Mouse (Mus musculus): ENCODE data around the gene Thoc5. TPM values are rescaled to one million over a fixed set of nuclear protein-coding genes. Genes with fewer than 3 reads are reported as not detected.

The Thoc5 gene
- total RNA-seq, 1 experiment from 2014 or later, result 53.6 TPM

GRCm38 (mm10) chr11:4886987-4887386 is 8.1 kb upstream of the Thoc5 start:
- ATAC-seq (replicated peaks; ENCODE audit: insufficient number of reproducible peaks, low FRiP score, low TSS enrichment, poor library complexity, severe bottlenecking), result no peak

DNA sequence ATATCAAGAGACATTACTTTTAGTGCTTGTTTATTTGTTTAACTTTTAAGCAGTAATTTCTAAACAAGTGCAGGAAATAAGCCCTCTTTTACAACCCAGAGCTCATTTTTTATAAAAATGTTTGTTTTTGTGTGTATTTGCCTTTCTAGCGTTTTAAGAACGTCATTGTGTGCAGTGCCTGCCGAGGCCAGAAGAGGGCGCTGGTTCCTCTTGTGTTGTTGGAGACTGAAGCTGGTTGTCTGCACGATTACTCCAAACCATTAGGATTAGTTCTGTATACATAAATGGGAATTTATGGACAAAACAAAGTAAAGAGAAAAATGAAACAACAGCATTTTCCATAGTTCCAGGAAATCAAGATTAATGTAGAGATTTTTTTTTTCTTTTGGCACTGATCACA is 5.3 kb downstream of the Thoc5 start:
- ATAC-seq (replicated peaks; ENCODE audit: insufficient number of reproducible peaks, low FRiP score, low TSS enrichment, poor library complexity, severe bottlenecking), result no peak

- ATAC-seq (replicated peaks; ENCODE audit: insufficient number of reproducible peaks, low FRiP score, low TSS enrichment, poor library complexity, severe bottlenecking), result no peak
Observed at GRCm38 (mm10) chr11:4901956-4902355, 6.8 kb downstream of the Thoc5 start.

DNA sequence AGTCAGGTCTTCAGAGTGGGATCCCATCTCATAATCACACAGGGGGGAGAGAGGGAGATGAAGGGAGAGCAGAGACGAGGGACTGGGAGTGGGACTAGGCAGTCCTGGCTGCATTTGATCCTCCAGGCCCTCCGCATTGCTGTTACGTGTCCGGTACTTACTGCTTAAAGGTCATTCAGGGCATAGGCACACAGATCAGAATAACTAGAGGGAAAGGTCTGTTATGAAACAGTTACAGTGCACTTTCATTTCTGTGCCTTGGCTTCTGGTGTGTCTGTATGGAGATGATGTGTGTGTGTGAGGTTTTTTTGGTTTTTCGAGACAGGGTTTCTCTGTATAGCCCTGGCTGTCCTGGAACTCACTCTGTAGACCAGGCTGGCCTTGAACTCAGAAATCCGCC is 11.1 kb downstream of the Thoc5 start:
- ATAC-seq (replicated peaks; ENCODE audit: insufficient number of reproducible peaks, low FRiP score, low TSS enrichment, poor library complexity, severe bottlenecking), result no peak

- peak; percentile 61 for ATAC-seq (replicated peaks; ENCODE audit: insufficient number of reproducible peaks, low FRiP score, low TSS enrichment, poor library complexity, severe bottlenecking)
Observed at GRCm38 (mm10) chr11:4916068-4916467, 20.9 kb downstream of the Thoc5 start.

- ATAC-seq (replicated peaks; ENCODE audit: insufficient number of reproducible peaks, low FRiP score, low TSS enrichment, poor library complexity, severe bottlenecking), result no peak
Observed at GRCm38 (mm10) chr11:4921281-4921680, 26.2 kb downstream of the Thoc5 start.

DNA sequence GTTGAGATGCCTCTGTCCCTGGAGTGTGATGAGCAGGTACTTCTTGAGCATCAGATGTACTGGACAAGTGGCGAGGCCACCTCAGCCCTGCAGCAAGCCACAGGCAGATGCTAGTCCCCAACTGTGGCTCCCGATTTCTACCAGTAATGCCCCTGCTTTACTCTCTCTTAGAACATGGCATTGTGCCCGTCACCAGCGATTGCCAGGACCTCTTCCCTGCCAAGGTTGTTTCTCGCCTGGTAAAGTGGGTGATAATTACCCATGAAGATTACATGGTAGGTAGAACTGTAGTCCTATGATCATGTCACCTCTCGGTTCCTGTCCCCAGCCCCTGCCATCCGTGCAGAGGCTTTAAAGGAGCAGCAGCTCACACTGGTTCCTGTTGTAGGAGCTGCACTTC is 26.6 kb downstream of the Thoc5 start:
- no peak for ATAC-seq (replicated peaks; ENCODE audit: insufficient number of reproducible peaks, low FRiP score, low TSS enrichment, poor library complexity, severe bottlenecking)

DNA sequence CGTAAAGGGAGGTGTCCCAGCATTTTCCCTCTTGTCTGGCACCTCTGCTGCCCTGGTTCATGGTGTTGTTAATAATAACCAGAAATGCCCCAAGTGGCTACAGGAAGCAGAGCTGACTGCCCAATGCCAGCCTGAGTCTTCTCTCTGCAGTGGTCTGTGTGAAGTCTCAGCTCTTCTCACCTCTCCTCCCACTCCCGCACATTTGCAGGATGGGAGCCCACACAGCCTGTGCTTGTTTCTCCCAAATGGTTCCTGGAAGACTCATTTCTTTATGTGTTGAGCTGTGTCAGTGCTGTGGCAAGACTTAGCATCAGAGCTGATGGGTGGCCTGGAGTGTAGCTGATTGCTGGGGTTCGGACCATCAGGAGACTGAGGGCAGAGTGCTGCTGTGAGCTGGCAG is 32.1 kb downstream of the Thoc5 start:
- no peak for ATAC-seq (replicated peaks; ENCODE audit: insufficient number of reproducible peaks, low FRiP score, low TSS enrichment, poor library complexity, severe bottlenecking)

DNA sequence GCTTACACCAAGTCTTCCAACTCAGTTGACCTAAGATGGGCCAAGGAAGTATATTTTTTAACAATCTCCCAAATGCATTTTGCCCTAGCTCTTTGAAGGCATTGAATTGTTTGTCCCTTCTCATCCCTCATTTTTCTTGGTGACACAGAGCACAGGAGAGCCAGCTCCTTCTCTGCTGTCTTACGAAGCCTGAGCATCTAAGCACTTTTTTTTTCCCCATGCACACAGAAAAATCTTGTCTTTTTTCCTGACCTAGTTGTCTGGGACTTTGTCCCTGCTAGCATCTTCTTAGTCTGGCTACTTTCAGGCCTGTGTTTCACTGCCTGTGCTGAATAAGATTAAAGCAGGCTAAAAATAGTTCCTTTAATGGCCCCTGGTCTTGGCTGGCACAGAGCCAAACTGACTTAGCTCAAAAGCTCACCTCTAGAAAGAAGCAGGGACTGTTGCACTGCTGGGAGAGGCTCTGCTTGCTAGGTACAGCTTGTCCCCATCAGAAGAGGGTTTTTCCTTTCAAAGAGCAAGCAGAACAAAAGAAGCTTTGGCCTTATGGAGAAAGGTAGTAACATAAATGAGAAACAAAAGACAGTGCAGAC is 36.0 kb downstream of the Thoc5 start:
- ATAC-seq (replicated peaks; ENCODE audit: insufficient number of reproducible peaks, low FRiP score, low TSS enrichment, poor library complexity, severe bottlenecking), result no peak

DNA sequence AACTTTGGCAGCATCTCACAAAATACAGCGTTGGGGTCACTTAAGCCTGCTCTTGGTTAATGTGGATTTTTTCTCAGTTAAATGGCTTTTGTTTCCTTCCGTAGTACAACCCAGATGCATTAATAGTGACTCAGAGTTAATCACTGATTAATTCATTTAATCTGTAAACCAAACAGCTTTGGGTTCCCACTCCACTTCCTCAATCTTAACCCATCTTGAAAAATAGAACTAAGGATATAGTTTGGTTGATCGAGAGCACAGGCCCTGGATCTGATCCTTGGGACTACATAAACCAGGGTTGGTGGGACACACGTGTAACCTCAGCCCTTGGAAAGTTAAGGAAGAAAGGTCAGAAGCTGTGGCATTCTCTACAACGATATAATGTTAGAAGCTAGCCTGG is 41.1 kb downstream of the Thoc5 start:
- no peak for ATAC-seq (replicated peaks; ENCODE audit: insufficient number of reproducible peaks, low FRiP score, low TSS enrichment, poor library complexity, severe bottlenecking)

DNA sequence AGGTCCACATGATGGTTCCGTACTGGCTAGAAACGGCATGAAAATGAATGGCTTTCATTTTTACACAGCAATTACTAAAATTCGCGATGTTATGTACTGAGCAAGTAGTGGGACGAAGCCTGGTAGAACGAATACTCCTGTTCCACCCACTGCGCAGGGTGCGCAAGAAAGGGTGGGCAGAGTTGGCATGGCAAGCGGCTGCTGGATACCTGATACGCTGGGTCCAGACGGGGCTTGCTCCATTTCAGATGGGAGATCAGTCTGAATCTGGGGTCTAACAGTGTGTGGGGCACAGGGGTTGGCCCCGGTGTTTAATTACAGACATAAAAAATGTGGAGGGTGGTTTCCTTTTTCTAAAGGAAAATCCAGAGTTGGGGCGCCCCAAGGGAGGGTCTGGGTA is 51.4 kb downstream of the Thoc5 start:
- ATAC-seq (replicated peaks; ENCODE audit: insufficient number of reproducible peaks, low FRiP score, low TSS enrichment, poor library complexity, severe bottlenecking), result no peak

DNA sequence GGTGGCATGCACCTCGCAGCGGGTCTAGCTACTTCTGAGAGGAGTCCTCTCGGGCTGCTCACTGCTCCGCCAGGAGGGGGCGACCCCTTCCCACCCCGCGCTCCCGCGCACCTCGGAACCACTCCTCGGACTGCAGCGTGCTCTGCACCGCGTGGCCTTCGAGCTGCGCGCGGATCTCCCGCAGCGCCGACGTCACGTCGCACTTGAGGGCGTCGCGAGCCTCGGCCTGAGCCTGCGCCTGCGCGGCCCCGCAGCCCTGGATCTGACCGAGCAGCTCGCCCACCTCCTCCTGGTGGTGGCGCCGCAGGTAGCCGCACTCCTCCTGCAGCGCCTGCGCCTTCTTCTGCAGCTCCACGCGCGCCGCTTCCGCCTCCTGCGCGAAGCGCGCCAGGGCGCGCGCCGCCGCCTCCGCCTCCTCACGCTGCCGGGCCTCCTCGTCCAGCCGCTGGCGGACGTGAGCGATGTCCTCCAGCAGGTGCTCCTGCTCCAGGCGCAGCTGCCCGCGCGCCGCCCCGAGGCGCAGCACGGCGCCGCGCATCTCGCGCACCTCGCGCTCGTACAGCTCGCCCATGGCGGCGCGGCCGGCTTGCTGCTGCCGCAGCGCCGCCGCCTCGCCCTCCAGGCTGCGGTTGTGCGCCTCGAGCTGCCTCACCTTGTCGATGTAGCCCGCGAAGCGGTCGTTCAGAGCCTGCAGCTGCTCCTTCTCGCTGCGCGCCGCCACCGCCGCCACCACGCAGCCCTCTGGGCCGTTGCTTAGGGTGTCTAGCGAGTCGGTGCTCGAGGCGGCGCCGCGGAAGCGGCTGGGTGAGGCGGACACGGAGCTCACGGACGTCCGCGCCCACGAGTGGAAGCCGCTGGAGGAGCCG is 52.1 kb downstream of the Thoc5 start:
- ATAC-seq (replicated peaks; ENCODE audit: insufficient number of reproducible peaks, low FRiP score, low TSS enrichment, poor library complexity, severe bottlenecking), result no peak

GRCm38 (mm10) chr11:4947813-4948174 is 52.7 kb downstream of the Thoc5 start, which contains the start of gene Nefh:
Nefh (minus strand) TSS chr11:4948064.
- ATAC-seq (replicated peaks; ENCODE audit: insufficient number of reproducible peaks, low FRiP score, low TSS enrichment, poor library complexity, severe bottlenecking), result no peak

- no peak for ATAC-seq (replicated peaks; ENCODE audit: insufficient number of reproducible peaks, low FRiP score, low TSS enrichment, poor library complexity, severe bottlenecking)
Observed at GRCm38 (mm10) chr11:4948792-4949191, 53.7 kb downstream of the Thoc5 start.

DNA sequence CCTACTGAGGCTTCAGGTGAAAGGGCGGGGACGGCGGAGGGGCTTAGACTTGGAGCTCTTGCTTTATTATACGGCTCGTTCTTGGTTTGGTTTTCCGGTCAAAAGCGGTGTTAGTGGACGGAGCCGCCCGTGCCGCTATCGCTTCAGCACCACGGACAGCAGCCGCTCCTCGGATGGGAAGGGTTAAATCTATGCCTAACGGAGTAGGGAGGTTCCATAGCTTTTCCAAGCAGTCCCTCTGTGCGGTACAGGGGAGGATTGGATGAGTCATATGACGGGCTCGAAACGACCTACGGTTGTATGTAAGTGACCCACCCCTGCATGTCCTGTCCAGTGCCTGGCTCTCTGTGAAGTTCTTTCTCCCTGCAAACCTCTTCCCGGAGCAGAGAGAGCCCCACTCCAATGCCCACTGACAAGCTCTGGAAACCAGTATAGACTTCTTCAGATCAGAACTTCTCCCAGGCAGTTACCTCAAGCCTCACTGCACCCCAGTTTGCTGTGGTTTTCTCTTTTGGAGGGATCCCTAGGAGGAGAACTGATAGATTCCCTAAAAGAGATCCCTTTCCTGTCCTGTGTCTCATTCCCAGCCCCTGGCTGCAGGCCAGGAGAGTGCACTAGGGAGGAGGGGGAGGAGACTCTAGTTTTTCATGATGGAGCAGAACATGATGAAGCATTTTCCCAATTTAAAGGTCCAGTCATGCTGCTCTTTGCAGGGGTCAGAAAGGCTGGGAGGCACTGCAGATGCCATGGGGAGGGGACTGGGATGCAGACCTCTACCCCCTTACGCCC is 54.3 kb downstream of the Thoc5 start:
- no peak for ATAC-seq (replicated peaks; ENCODE audit: insufficient number of reproducible peaks, low FRiP score, low TSS enrichment, poor library complexity, severe bottlenecking)

DNA sequence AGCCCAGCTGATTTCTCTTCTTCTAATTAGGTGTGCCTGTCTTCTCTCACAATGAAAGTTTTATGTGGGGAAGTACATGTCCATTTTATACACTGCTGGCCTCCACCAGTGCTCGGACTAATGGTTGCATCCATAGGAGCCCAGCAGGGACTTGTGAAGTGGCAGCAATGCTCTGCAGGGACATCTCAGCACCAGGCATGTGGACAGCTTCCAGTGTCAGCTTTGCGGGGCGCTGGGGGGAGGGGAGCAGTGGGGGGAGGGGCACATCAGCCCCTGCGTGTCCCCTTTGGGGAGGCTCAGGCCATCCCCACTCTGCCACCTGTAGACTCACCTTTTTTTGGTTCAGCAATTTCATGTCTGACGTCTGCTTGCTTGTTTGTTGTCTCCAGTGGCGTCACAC is 58.3 kb downstream of the Thoc5 start:
- ATAC-seq (replicated peaks; ENCODE audit: insufficient number of reproducible peaks, low FRiP score, low TSS enrichment, poor library complexity, severe bottlenecking), result no peak

GRCm38 (mm10) chr11:4953918-4954317 is 58.8 kb downstream of the Thoc5 start:
- ATAC-seq (replicated peaks; ENCODE audit: insufficient number of reproducible peaks, low FRiP score, low TSS enrichment, poor library complexity, severe bottlenecking), result no peak

- ATAC-seq (replicated peaks; ENCODE audit: insufficient number of reproducible peaks, low FRiP score, low TSS enrichment, poor library complexity, severe bottlenecking), result no peak
Observed at GRCm38 (mm10) chr11:4963099-4963808, 68.1 kb downstream of the Thoc5 start.

GRCm38 (mm10) chr11:4966325-4966724 is 71.2 kb downstream of the Thoc5 start:
- no peak for ATAC-seq (replicated peaks; ENCODE audit: insufficient number of reproducible peaks, low FRiP score, low TSS enrichment, poor library complexity, severe bottlenecking)
